Mouse (Mus musculus) C2C12 (cell line): ENCODE data around the gene Hadhb. TPM values are rescaled to one million over a fixed set of nuclear protein-coding genes. Genes with fewer than 3 reads are reported as not detected.

Experiments
- H3K27me3 ChIP-seq: one replicate; pipeline ENCODE4 v1.6.1; 2011; ENCODE audit not compliant: control insufficient read depth, insufficient read depth, insufficient read length
- H3K36me3 ChIP-seq: one replicate; pipeline ENCODE4 v1.6.1; 2011; ENCODE audit not compliant: control insufficient read depth, insufficient read depth
- H3K4me3 ChIP-seq: one replicate; pipeline ENCODE4 v1.5.1; 2011; ENCODE audit warnings: mild to moderate bottlenecking, control low read depth; ENCODE audit not compliant: poor library complexity, insufficient read depth, severe bottlenecking
- H3K79me2 ChIP-seq: one replicate; pipeline ENCODE4 v1.6.1; 2011; ENCODE audit not compliant: control insufficient read depth, insufficient read depth
- H3K79me3 ChIP-seq: one replicate; pipeline ENCODE4 v1.6.1; 2011; ENCODE audit warnings: low read depth, control low read depth
- H3ac ChIP-seq: one replicate; pipeline ENCODE3; 2011; ENCODE audit warnings: low read depth; ENCODE audit not compliant: control insufficient read depth, insufficient read length
- CEBPB ChIP-seq: IDR thresholded peaks from one replicate; pipeline ENCODE4 v1.6.1; 2011; ENCODE audit warnings: low read depth, mild to moderate bottlenecking, control low read depth, moderate library complexity
- CTCF ChIP-seq: IDR thresholded peaks from one replicate; pipeline ENCODE4 v1.5.1; 2011; ENCODE audit not compliant: control insufficient read depth, insufficient read depth, insufficient read length
- FOSL1 ChIP-seq: IDR thresholded peaks from one replicate; pipeline ENCODE4 v1.8.0; 2011; ENCODE audit warnings: mild to moderate bottlenecking, low read length; ENCODE audit not compliant: poor library complexity, insufficient read depth, severe bottlenecking
- MAX ChIP-seq: IDR thresholded peaks from one replicate; pipeline ENCODE4 v1.6.1; 2011; ENCODE audit warnings: mild to moderate bottlenecking, control low read depth
- MYOD1 ChIP-seq: IDR thresholded peaks from one replicate; pipeline ENCODE4 v1.6.1; 2011; ENCODE audit warnings: low read depth; ENCODE audit not compliant: control insufficient read depth, insufficient read length
- MYOG ChIP-seq: IDR thresholded peaks from one replicate; pipeline ENCODE4 v1.6.1; 2011; ENCODE audit not compliant: control insufficient read depth, insufficient read length; ENCODE audit errors: extremely low read depth
- USF1 ChIP-seq: IDR thresholded peaks from one replicate; pipeline ENCODE4 v1.6.1; 2011; ENCODE audit warnings: low read depth, mild to moderate bottlenecking, control low read depth, moderate library complexity
- polyA plus RNA-seq: library from polyadenylated mRNA; unstranded; fragments of >200 nt; fragmentation: generic; extraction: Trizol; gene quantifications from one replicate; pipeline ENCODE4 v1.2.1, GENCODE M21; 2012; ENCODE audit warnings: missing spikeins

Gene Hadhb
- polyA plus RNA-seq, 1 experiment = 43.2 TPM

DNA sequence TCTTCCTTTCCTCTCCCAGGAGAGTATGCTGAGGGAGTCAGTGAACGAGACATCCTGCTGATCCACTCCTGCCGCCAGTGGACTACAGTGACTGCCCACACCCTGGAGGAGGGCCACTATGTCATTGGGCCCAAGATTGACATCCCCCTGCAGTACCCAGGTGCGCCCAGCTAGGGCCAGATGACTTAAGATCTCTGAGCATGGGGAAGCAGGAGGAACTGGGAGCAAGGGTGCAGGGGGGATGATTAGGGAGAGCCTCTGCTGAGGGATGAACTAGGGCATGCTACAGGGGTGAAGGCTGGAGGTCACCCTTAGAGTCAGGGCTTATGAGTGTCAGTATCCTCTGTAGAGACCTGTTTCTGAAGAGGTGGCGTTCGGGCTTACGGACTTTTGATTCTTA is 46.8 kb upstream of the Hadhb start:
- Histone ChIP-seq H3ac (no peak overlapping the region), H3K27me3 (peaks cover 35% of the 10 kb centered on the region), H3K79me3 (no peaks in the 10 kb centered on the region), H3K79me2 (no peaks in the 10 kb centered on the region), H3K36me3 (no peaks in the 10 kb centered on the region), H3K4me3 (no peak overlapping the region)
- TF ChIP-seq CEBPB (no peak), MYOG (no peak), FOSL1 (no peak), MAX (no peak), USF1 (no peak), MYOD1 (no peak), CTCF (no peak)

- TF ChIP-seq MAX = no peak
- no peak for TF ChIP-seq MYOG
- no peak for TF ChIP-seq MYOD1
- TF ChIP-seq CTCF = no peak
- no peak for TF ChIP-seq CEBPB
- TF ChIP-seq USF1 = no peak
- TF ChIP-seq FOSL1 = no peak
- peaks cover 38% of the 10 kb centered on the region for H3K27me3 ChIP-seq
Observed at GRCm38 (mm10) chr5:30109899-30110298, 45.1 kb upstream of the Hadhb start.

GRCm38 (mm10) chr5:30110371-30111060 is 44.5 kb upstream of the Hadhb start:
- no peak overlapping the region for H3K4me3 ChIP-seq
- no peak overlapping the region for H3ac ChIP-seq
- no peaks in the 10 kb centered on the region for H3K79me3 ChIP-seq
- H3K36me3 ChIP-seq = no peaks in the 10 kb centered on the region
- H3K79me2 ChIP-seq = no peaks in the 10 kb centered on the region
- peaks cover 32% of the 10 kb centered on the region for H3K27me3 ChIP-seq
- TF ChIP-seq CEBPB (no peak), FOSL1 (no peak), USF1 (no peak), MYOD1 (no peak), MAX (no peak)

More at GRCm38 (mm10) chr5:30109899-30110298, 45.1 kb upstream of the Hadhb start:
- H3ac ChIP-seq = no peak overlapping the region
- no peaks in the 10 kb centered on the region for H3K36me3 ChIP-seq
- H3K4me3 ChIP-seq = no peak overlapping the region
- H3K79me2 ChIP-seq = no peaks in the 10 kb centered on the region
- H3K79me3 ChIP-seq = no peaks in the 10 kb centered on the region

GRCm38 (mm10) chr5:30111126-30111525 is 43.9 kb upstream of the Hadhb start:
- Histone ChIP-seq H3K4me3 (no peak overlapping the region), H3K36me3 (no peaks in the 10 kb centered on the region), H3K27me3 (peaks cover 26% of the 10 kb centered on the region), H3ac (no peak overlapping the region), H3K79me3 (no peaks in the 10 kb centered on the region), H3K79me2 (no peaks in the 10 kb centered on the region)
- TF ChIP-seq USF1 (no peak), MYOD1 (no peak), CEBPB (no peak), CTCF (no peak), MYOG (no peak), FOSL1 (no peak), MAX (no peak)

DNA sequence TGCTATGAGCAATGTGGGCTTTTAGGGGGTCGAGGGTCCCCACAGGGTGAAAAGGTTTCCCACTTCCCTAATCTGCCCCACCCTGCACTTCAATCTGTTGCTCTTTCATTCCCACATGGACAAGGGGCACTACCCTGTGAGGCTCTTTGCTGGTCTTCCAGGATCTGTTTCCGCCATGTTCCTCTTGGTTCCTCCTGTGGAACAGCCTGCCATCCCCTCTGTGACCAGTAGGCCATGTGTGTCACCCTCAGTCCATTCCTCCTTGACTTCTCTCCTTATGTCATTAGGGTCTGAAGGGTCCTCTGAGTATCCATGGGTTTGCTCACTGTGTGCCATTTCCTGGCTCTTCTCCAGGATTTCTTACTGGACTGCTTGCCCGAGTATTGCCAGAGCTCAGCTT is 43.3 kb upstream of the Hadhb start:
- Histone ChIP-seq H3K36me3 (no peaks in the 10 kb centered on the region), H3K79me2 (no peaks in the 10 kb centered on the region), H3K79me3 (no peaks in the 10 kb centered on the region), H3K27me3 (peaks cover 22% of the 10 kb centered on the region), H3ac (no peak overlapping the region), H3K4me3 (no peak overlapping the region)
- TF ChIP-seq CEBPB (no peak), MYOG (no peak)

- TF ChIP-seq CTCF (no peak), MYOG (no peak), MAX (no peak), CEBPB (no peak), MYOD1 (no peak), FOSL1 (no peak), USF1 (no peak)
- Histone ChIP-seq H3K79me3 (no peaks in the 10 kb centered on the region), H3K27me3 (peaks cover 16% of the 10 kb centered on the region), H3K36me3 (no peaks in the 10 kb centered on the region), H3K4me3 (no peak overlapping the region), H3ac (no peak overlapping the region), H3K79me2 (no peaks in the 10 kb centered on the region)
Observed at GRCm38 (mm10) chr5:30112533-30113068, 42.4 kb upstream of the Hadhb start.
